Mouse (Mus musculus): ENCODE results near the gene Asb16.

Asb16 gene

GRCm38 (mm10) chr11:102268520-102269244 is at the start of gene Asb16:
Gene Asb16, plus strand, starts transcription at chr11:102268743.
- DNase-seq (ENCODE audit: low read depth, low spot score): no peak

DNA sequence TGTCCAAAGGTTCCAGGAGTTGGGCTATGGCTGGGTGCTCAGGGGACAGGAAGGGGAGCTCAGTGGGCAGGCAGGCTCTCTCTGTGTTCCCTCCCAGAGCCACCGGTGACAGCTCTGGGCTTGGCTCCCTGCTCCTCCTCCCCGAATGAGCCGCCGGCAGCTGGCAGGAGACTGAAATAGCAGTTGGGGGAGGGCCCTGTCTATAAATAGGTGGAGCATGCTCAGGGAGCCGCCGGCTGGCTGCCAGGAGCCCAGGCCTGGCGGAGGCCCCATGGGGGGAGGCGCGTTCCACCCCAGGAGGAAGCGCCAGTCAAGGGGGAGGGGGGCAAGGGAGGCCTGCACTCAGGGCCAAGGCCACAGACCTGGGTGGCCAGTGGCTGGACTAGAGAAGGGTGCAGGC is 49.8 kb upstream of the Asb16 start:
- DNase-seq (ENCODE audit: low read depth, low spot score): peak; percentile 83

- DNase-seq (ENCODE audit: low read depth, low spot score): no peak
Measured at GRCm38 (mm10) chr11:102219247-102219993, 49.1 kb upstream of the Asb16 start.

GRCm38 (mm10) chr11:102219994-102220346 is 48.6 kb upstream of the Asb16 start:
- no peak for DNase-seq (ENCODE audit: low read depth, low spot score)

DNA sequence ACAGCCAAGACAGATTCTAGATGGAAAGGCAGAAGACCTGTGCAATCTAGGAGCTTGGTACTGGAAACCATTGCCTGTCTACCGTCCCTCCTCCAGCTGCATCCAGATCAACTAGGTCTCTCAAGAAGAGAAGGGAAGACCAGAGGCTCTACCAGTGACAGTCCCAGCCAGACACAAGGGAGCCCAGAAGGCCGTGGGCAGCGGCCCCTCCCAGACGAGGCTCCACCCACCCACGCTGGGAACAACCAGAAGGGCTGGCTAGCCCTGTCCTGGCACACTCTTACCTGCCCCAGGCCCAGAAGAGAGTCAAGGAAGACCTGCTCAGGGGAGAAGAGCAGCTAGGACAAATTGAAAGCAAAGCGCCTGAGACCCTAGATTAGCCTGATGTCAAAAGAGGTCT is 48.1 kb upstream of the Asb16 start:
- DNase-seq (ENCODE audit: low read depth, low spot score): no peak

DNA sequence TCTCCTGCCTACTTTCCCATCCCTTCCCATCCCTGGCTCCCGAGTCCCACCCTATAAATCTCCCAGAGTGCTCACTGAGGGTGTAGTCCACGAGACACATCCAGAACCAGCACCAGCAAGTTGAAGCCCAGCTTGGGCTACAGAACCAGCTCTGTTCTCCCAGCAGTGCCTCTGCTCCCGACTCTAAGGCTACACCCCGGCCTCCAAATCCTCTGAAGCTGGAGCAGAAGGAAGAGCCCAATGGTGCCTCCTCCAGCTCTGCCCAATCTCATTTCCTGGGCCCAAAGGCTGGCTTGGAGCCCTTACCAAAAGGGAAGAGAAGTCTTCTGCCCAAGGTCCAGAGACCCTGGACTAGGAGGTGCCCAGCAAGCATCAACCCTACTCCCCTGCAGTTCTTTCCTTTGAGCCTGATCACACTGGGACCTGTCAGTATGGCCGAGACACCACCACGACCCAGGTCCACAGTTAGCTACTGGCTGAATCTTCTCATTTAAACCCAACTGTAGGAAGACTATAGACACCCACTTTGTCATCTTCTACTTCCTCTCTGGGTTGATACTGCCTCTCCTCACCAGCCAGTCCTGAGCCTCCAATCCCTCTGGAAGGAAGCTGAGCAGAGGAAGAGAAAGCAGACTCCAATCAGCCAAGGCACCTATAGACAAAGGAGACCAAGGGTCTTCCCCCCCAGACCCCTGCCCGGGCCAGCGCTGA is 47.1 kb upstream of the Asb16 start:
- DNase-seq (ENCODE audit: low read depth, low spot score): no peak

- DNase-seq (ENCODE audit: low read depth, low spot score): no peak
Measured at GRCm38 (mm10) chr11:102221954-102222351, 46.6 kb upstream of the Asb16 start.

- peak; percentile 73 for DNase-seq (ENCODE audit: low read depth, low spot score)
Measured at GRCm38 (mm10) chr11:102223166-102223565, 45.4 kb upstream of the Asb16 start.

GRCm38 (mm10) chr11:102224686-102225085 is 43.9 kb upstream of the Asb16 start:
- peak; percentile 55 for DNase-seq (ENCODE audit: low read depth, low spot score)

- DNase-seq (ENCODE audit: low read depth, low spot score): no peak
Measured at GRCm38 (mm10) chr11:102225221-102225620, 43.3 kb upstream of the Asb16 start.

DNA sequence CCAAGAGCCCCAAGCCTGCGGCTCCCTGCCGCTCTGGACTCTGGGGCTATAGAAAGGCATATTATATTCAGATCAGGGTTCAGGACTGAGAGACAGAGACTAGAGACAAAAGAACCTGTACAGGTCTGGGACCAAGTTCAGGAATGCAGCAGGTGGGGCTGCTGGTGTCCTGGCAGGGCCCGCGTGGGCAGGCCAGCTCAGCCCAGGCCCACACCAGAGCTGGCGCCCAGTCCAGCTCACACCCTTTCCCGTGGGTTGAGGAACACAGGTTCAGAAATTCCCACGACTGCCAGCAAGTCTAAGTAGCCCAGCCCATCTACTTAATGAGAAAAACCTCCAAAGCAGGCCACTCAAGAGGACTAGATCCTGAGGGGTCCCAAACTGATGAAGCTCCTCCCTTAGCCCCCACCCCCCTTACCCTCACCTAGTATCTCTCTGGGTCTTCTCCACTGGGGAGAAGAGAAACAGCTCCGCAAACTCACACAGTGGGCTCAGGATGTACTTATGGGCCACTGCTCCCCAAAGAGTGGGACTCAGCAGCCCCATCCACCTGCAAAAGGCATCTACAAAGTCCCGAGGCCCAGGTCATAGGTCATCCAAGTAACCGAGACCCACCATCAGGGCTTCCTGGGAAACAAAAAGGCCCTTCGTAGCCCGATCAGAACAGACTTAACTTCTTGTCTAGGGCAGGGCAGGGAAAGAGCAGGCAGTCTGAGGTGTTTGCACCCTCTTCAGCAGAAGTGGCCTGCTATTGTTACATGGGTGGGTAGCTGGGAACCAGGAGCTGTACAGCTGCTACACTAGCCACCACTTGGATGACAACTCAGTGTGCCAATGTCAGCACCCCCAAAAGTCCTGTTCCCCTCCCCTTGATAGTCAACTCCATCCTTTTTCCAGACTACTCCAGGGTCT is 42.2 kb upstream of the Asb16 start:
- DNase-seq (ENCODE audit: low read depth, low spot score): no peak

DNA sequence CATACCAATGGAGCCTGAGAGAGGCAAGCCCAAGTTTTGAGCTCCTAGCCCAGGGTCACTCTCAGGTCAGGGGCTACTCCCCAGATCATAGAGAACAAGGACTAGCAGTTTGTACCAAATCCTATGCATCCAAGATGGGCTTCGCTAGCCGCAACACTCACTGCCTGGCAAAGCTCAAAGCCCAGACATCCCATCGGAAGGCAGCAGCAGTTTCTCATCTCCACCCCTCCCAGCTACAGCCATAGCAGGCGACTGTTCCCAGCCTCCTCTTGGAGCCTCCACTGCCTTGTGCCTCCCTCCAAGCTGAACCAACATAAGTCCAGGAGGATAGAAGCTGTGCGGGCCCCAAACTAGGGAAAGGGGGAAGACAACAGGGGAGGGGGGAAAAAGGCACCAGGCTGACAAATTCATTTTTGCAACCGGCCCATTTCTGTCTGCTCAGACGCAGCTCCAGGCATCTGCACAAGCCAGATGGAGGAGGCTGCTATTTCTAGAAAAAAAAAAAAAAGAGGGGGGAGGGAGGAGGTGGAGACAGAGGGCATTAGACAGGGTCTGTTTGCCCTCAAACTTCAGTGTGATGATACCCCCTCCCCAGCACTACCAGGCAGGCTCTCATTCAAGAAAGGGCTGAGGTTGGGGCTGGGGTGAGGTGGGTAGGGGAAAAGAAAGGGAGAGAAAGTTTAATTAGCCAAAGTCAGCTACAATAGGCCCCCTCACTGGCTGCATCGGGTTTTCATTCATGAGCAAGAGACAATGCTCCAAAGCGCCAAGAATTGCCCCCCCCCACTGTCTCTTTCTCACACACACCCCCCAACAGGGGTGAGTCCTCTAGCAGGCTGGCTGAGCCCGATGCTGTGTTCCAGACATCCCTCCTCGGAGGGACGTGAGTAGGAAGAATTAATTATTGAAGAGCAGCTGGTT is 41.0 kb upstream of the Asb16 start:
- DNase-seq (ENCODE audit: low read depth, low spot score): no peak

GRCm38 (mm10) chr11:102228191-102228545 is 40.4 kb upstream of the Asb16 start:
- DNase-seq (ENCODE audit: low read depth, low spot score): no peak

DNA sequence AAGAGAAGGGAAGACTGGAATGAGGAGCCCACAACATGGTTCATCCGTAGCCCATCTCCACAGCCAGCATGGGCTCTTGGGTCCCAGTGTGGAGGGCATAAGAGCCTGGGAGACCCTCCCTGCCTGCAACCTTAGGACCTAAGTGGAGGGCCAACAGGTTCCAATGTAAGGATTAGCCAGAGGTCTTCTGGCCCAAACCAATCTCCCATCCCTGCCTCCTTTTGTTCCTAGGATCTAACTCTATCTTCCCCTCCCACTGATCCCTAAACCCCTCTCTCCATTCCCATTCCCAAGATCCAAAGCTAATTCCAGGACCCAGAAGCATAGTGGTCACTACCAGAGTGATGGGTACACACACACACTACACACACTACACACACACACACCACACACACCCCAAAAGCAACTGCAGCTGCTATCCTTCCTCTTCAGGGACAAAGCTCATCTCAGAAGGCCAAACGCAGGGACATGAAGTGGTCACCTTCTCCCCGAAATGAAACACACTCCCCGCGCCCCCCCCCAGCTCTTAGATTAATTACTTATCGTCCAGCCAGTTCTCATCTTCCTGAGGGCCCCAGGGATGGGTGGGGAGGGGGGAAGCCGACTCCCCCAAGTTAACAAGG is 39.8 kb upstream of the Asb16 start:
- no peak for DNase-seq (ENCODE audit: low read depth, low spot score)

DNA sequence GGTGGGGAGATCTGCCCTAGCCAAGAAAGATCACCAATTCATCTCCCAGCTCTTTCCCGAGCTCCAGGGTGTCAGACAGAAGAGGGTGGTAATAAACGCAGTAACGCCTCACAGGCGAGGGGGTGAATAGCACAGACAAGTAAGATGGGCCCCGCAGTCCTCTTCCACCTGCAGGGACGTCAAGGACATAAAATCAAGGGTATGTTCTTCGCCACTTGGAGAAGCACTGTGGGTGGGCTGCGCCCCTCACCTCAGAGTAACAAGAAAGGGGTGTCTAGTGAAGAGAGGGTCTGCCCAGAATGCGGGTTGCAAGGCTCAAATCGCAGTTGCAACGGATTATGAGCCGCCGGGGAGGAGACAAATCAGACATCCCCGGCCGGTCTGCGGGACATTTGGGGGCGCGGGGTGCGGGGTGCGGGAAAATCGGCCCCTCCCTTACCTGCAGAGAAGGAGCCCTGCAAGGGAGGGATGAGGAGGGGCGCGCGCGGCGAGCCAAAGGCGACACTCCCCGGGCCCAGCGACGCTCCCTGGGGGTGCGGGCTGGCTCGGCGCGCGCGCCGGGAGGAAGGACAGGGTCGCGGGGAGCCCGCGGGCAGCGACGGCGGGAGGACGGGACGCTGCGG is 39.1 kb upstream of the Asb16 start:
- DNase-seq (ENCODE audit: low read depth, low spot score): peak; percentile 39

DNA sequence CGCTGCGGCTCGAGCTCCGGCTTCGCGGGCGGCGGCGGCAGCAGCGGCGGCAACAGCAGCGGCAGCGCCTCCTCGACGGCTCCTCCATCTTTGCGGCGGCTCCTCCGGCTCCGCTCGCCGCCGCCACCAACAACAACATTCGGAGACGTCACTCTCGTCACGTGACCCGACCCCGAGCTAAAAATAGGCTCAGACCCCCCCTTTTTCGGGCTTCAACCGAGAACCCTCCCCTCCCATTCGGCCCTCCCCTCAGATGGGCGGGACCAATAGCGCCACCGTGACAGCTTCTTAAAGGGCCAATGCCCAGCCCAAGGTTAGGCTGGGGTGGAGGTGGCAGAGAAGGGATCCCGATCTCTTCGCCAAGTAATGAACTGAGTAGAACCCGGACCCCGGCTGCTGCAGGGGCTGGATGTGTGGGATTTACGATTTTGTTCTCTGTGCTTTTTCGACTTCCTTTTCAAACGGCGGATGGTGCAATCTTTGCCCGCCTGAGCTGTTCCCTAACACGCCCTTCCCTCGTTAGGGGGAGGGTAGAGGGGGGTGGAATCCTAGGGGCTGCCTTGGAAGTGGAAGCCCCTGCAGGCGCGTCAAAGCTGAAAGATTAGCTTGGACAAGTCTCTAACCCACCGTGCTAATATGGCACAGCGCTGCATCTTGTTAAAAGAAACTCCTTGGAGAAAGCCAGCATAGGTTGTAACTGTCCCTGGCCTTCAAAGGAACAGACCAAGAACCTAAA is 38.4 kb upstream of the Asb16 start, which contains the start of gene Hdac5:
TSS of gene Hdac5 (minus strand) at position 161 of the 736 bp plus-strand sequence.
- DNase-seq (ENCODE audit: low read depth, low spot score): peak; percentile 99

DNA sequence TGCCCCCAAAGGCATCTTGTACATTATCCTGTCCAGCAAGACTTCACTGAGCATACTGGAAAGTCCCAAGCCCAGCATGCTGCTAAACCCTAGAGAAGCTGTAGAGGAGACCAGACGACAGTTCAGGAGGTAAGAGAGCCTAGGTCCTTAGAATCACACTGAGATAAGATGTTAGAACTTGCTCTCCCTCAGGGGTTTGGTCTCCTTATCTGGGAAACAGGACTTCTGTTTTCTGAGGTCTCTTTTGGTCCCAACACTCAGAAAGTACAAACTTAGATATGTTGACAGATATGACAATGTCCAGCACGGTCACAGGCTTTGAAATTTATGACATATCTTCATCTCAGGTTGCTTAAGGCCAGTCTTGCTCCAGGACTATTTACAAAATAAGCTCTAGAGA is 32.5 kb upstream of the Asb16 start:
- DNase-seq (ENCODE audit: low read depth, low spot score): no peak

DNA sequence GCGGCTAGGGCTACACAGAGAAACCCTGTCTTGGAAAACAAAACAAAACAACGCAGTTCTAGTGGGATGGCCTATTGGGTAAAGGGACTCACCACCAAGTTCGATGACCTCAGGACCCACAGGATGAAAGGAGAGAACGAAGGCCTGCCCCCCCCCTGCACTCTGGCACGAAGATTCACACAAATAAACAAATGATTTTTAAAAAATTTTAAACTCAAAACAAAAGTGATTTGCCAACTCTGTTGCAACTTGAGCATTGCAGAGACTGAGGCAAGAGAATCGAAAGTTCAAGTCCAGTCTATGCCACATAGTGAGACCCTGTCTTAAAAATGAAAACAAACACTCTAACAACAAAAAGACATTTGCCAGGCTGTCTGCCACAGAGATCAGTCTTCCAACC is 27.9 kb upstream of the Asb16 start:
- DNase-seq (ENCODE audit: low read depth, low spot score): no peak

GRCm38 (mm10) chr11:102241246-102241645 is 27.3 kb upstream of the Asb16 start:
- DNase-seq (ENCODE audit: low read depth, low spot score): no peak

Measured in ZHBTc4 (cell line).